Mouse (Mus musculus): ENCODE measurements around the gene Coa4.

Gene Coa4

GRCm38 (mm10) chr7:100536804-100537518 lies at the start of gene Coa4:
Coa4 (plus strand) TSS chr7:100537071.
- DNase-seq (ENCODE audit: low spot score in 2 of 2), result peak; percentile 53 to 79

GRCm38 (mm10) chr7:100487301-100487700 lies 49.6 kb upstream of the Coa4 start:
- no peak for DNase-seq (ENCODE audit: low spot score in 2 of 2)

GRCm38 (mm10) chr7:100488474-100489048 lies 48.3 kb upstream of the Coa4 start:
- DNase-seq (ENCODE audit: low spot score in 2 of 2), result peak in 1 of 2 experiments; percentile 47

- no peak for DNase-seq (ENCODE audit: low spot score in 2 of 2)
Observed at GRCm38 (mm10) chr7:100492391-100493116, 44.3 kb upstream of the Coa4 start.

- DNase-seq (ENCODE audit: low spot score in 2 of 2), result peak; percentile 43 to 56
Observed at GRCm38 (mm10) chr7:100493117-100493483, 43.8 kb upstream of the Coa4 start, which contains the start of gene Ucp2. Ucp2 (plus strand) TSS chr7:100493337.

GRCm38 (mm10) chr7:100493484-100494414 lies 43.1 kb upstream of the Coa4 start:
- DNase-seq (ENCODE audit: low spot score in 2 of 2), result no peak

GRCm38 (mm10) chr7:100494415-100494831 lies 42.4 kb upstream of the Coa4 start:
- DNase-seq (ENCODE audit: low spot score in 2 of 2), result no peak

- DNase-seq (ENCODE audit: low spot score in 2 of 2), result no peak
Observed at GRCm38 (mm10) chr7:100495042-100495441, 41.8 kb upstream of the Coa4 start.

GRCm38 (mm10) chr7:100495581-100496251 lies 41.2 kb upstream of the Coa4 start:
- peak in 1 of 2 experiments; percentile 56 for DNase-seq (ENCODE audit: low spot score in 2 of 2)

- no peak for DNase-seq (ENCODE audit: low spot score in 2 of 2)
Observed at GRCm38 (mm10) chr7:100496371-100496770, 40.5 kb upstream of the Coa4 start.

GRCm38 (mm10) chr7:100496791-100497190 lies 40.1 kb upstream of the Coa4 start:
- no peak for DNase-seq (ENCODE audit: low spot score in 2 of 2)

- no peak for DNase-seq (ENCODE audit: low spot score in 2 of 2)
Observed at GRCm38 (mm10) chr7:100497402-100497801, 39.5 kb upstream of the Coa4 start.

GRCm38 (mm10) chr7:100497982-100498381 lies 38.9 kb upstream of the Coa4 start:
- DNase-seq (ENCODE audit: low spot score in 2 of 2), result no peak

- DNase-seq (ENCODE audit: low spot score in 2 of 2), result no peak
Observed at GRCm38 (mm10) chr7:100499465-100499864, 37.4 kb upstream of the Coa4 start.

- DNase-seq (ENCODE audit: low spot score in 2 of 2), result no peak
Observed at GRCm38 (mm10) chr7:100500276-100500977, 36.4 kb upstream of the Coa4 start.

- DNase-seq (ENCODE audit: low spot score in 2 of 2), result no peak
Observed at GRCm38 (mm10) chr7:100501027-100501843, 35.6 kb upstream of the Coa4 start.

- DNase-seq (ENCODE audit: low spot score in 2 of 2), result no peak
Observed at GRCm38 (mm10) chr7:100501844-100502373, 35.0 kb upstream of the Coa4 start.

- no peak for DNase-seq (ENCODE audit: low spot score in 2 of 2)
Observed at GRCm38 (mm10) chr7:100502374-100502922, 34.4 kb upstream of the Coa4 start.

- DNase-seq (ENCODE audit: low spot score in 2 of 2), result no peak
Observed at GRCm38 (mm10) chr7:100503076-100503475, 33.8 kb upstream of the Coa4 start.
